Mouse (Mus musculus) fibroblast of lung, adult 2 months (primary cell): ENCODE results near the gene Olfr1555-ps1.
"Not testable (repeated sequence)": the region's sequence is repeated elsewhere in the genome, so short reads cannot be mapped to it uniquely, and the experiment has no call there.

ENCODE experiments used
- DNase-seq: peaks from one replicate; pipeline ENCODE4 v3.0.0-alpha.2; 2011; ENCODE audit warnings: low read depth

Gene Olfr1555-ps1

GRCm38 (mm10) chr19:12170062-12170599, at the start of gene Olfr1555-ps1:
Gene Olfr1555-ps1 (minus strand): TSS chr19:12170112.
- not testable (repeated sequence) for DNase-seq

GRCm38 (mm10) chr19:12200334-12200733, 30.4 kb upstream of the Olfr1555-ps1 start, which contains the start of gene Olfr1431:
Gene Olfr1431 (plus strand): TSS chr19:12200634.
- DNase-seq, result no peak

- not testable (repeated sequence) for DNase-seq
Measured at GRCm38 (mm10) chr19:12199076-12199475, 29.2 kb upstream of the Olfr1555-ps1 start.

GRCm38 (mm10) chr19:12175431-12175830, 5.5 kb upstream of the Olfr1555-ps1 start:
- not testable (repeated sequence) for DNase-seq

- DNase-seq, result peak; percentile 3
Measured at GRCm38 (mm10) chr19:12145452-12145851, 24.5 kb downstream of the Olfr1555-ps1 start.

- peak; percentile 1 for DNase-seq
Measured at GRCm38 (mm10) chr19:12143356-12143755, 26.6 kb downstream of the Olfr1555-ps1 start.

- peak; percentile 2 for DNase-seq
Measured at GRCm38 (mm10) chr19:12134289-12134688, 35.6 kb downstream of the Olfr1555-ps1 start.

GRCm38 (mm10) chr19:12123103-12123502, 46.8 kb downstream of the Olfr1555-ps1 start, which contains the start of gene Olfr76:
Gene Olfr76 (minus strand): TSS chr19:12123203.
- no peak for DNase-seq

- DNase-seq, result no peak
Measured at GRCm38 (mm10) chr19:12116464-12116863, 53.4 kb downstream of the Olfr1555-ps1 start.

- no peak for DNase-seq
Measured at GRCm38 (mm10) chr19:12115797-12116196, 54.1 kb downstream of the Olfr1555-ps1 start, which contains the start of gene Olfr1428. Gene Olfr1428 (minus strand): TSS chr19:12115897.
